Mouse (Mus musculus): ENCODE data around the gene Tlk2. TPM values are rescaled to one million over a fixed set of nuclear protein-coding genes. Genes with fewer than 3 reads are reported as not detected.

Gene Tlk2
- polyA plus RNA-seq, 1 experiment from 2014 or later, result 14.4 TPM

DNA sequence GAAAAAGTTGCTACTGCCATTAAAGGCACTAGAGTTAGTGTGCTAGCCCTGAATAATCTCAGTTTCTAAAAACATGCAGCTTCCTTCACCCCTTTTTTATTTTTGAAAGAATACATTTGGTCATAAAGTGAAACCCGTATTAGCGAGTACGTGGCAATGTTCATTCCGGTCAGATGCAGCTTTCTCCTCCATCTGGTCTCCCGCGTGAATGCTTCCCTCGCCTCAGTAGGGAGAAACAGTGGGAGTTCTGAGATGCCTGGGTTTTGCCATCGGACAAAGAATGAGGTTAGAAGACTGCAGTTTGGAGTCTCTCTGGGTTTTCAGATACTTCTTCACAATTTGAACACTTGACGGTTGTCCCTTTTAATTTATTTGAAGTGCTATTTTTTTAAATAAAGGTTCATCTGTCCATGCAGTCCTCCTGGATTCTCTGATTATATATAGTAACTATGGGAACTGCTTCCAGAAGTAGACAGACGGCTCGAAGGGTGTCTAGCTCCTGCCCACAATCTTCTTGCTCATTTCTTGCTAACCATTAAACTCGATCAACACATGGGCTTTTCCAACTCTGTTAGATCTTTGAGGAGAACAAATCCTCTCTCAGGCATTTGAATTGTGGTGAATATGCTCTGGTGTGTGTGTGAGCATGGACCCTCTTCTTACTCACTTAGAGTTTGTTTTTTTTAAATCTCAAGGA lies 103.3 kb downstream of the Tlk2 start:
- Histone ChIP-seq H3K9ac (replicated peaks; ENCODE audit: low read depth) (no peak overlapping the region), H3K27me3 (replicated peaks; ENCODE audit: insufficient read depth, low read length) (no peaks in the 10 kb centered on the region), H3K4me3 (ENCODE audit: low read depth, low read length) (no peak overlapping the region), H3K27ac (ENCODE audit: low read length) (peak overlapping the region; percentile 77; the same call in 1 of the 2 replicates), H3K4me2 (replicated peaks; ENCODE audit: low read depth, low read length) (no peak overlapping the region), H3K9me3 (ENCODE audit: low read length) (no peaks in the 10 kb centered on the region), H3K4me1 (ENCODE audit: insufficient read depth, low read depth, low read length) (no peaks in the 10 kb centered on the region), H3K36me3 (ENCODE audit: insufficient read depth, low read length) (peaks cover 26% of the 10 kb centered on the region)
- whole genome bisulfite sequencing, result 77% methylated on average over 12 of the region's 12 CpGs
- ATAC-seq (no peak), DNase-seq (ENCODE audit: low spot score) (no peak)
- TF ChIP-seq CTCF (IDR thresholded peaks at IDR 0.05) (no peak), EP300 (IDR thresholded peaks at IDR 0.05) (no peak)

DNA sequence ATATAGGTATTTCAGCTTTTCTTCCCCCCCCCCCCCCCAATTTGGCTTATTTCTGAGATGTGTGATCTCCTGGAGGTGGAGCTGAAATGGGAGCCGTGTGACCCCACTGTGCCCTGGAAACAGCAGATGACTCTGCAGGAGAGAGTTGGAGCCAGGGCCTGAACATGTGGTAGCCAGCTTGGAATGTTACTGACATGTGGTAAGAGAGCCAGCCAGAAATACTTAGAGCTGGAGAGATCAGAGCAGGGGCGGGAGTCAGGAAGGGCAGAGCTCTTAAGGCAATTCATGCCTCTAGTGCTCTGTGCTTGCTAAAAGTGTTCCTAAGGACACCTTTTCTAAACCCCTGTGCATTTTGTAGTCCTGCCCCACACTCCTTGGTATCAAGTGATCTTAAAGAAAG lies 103.9 kb downstream of the Tlk2 start:
- peaks cover 21% of the 10 kb centered on the region for H3K36me3 ChIP-seq (ENCODE audit: insufficient read depth, low read length)
- DNase-seq (ENCODE audit: low spot score) (peak; percentile 89), ATAC-seq (peak; percentile 86)
- no peaks in the 10 kb centered on the region for H3K4me1 ChIP-seq (ENCODE audit: insufficient read depth, low read depth, low read length)
- no peak overlapping the region for H3K9ac ChIP-seq (replicated peaks; ENCODE audit: low read depth)
- TF ChIP-seq CTCF (IDR thresholded peaks at IDR 0.05), result no peak
- TF ChIP-seq EP300 (IDR thresholded peaks at IDR 0.05), result no peak
- H3K4me3 ChIP-seq (ENCODE audit: low read depth, low read length), result no peak overlapping the region
- no peak overlapping the region for H3K4me2 ChIP-seq (replicated peaks; ENCODE audit: low read depth, low read length)
- H3K27me3 ChIP-seq (replicated peaks; ENCODE audit: insufficient read depth, low read length), result no peaks in the 10 kb centered on the region
- 41% methylated on average over 2 of the region's 2 CpGs for WGBS
- no peaks in the 10 kb centered on the region for H3K9me3 ChIP-seq (ENCODE audit: low read length)
- peak overlapping the region; percentile 77 for H3K27ac ChIP-seq (ENCODE audit: low read length)

DNA sequence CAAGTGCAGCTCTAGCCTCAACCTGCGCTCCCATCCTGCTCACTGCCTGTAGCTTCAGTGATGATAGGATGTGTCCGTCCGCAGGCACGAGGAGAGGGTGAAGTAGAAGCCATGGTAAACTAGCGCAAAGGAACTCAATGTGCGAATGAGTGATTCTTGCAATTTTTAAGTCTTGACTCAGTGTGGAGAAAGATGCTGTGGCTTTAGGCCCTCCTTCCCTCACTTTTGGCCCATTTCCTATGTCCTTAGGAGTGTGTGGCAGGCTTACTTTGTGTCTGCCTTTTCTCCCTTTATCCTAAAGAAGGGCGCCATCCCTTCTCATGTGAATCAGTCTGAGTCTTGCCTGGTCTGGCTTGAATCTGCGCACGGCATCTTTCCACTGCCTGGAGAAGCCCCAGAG lies 104.4 kb downstream of the Tlk2 start:
- no peak for DNase-seq (ENCODE audit: low spot score)
- 67% methylated on average over 9 of the region's 9 CpGs for WGBS
- no peak for TF ChIP-seq CTCF (IDR thresholded peaks at IDR 0.05)
- 0 out of 2 replicates have a peak, but pooled peaks have one; percentile 2 for TF ChIP-seq EP300 (IDR thresholded peaks at IDR 0.05)
- peaks cover 17% of the 10 kb centered on the region for H3K36me3 ChIP-seq (ENCODE audit: insufficient read depth, low read length)
- H3K9me3 ChIP-seq (ENCODE audit: low read length), result no peaks in the 10 kb centered on the region
- peak overlapping the region; percentile 77 for H3K27ac ChIP-seq (ENCODE audit: low read length)
- H3K27me3 ChIP-seq (replicated peaks; ENCODE audit: insufficient read depth, low read length), result no peaks in the 10 kb centered on the region
- peak; percentile 18 for ATAC-seq
- no peak overlapping the region for H3K9ac ChIP-seq (replicated peaks; ENCODE audit: low read depth)
- no peaks in the 10 kb centered on the region for H3K4me1 ChIP-seq (ENCODE audit: insufficient read depth, low read depth, low read length)
- no peak overlapping the region for H3K4me3 ChIP-seq (ENCODE audit: low read depth, low read length)
- no peak overlapping the region for H3K4me2 ChIP-seq (replicated peaks; ENCODE audit: low read depth, low read length)

DNA sequence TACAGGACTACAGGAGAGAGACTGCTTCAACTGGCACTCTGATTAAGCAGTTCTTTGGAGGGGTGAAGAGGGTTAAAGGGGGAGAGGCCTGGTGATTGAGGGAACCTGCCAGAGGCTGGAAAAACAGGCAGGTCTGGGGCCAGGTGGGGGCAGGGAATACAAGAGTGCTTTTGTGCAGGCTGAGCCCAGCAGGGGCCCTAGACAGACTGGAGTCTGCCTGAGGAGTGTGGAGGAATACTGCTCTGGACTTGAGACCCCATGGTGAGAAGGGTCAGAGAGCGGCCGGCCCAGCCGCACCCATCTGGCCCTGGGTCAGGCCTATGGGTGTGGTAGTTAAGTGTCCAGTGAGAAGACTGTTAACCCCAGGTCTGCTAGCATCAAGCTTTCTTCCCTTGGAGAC lies 107.1 kb downstream of the Tlk2 start:
- peak; percentile 71 for ATAC-seq
- DNase-seq (ENCODE audit: low spot score), result peak; percentile 68
- peaks cover 11% of the 10 kb centered on the region for H3K36me3 ChIP-seq (ENCODE audit: insufficient read depth, low read length)
- no peaks in the 10 kb centered on the region for H3K9me3 ChIP-seq (ENCODE audit: low read length)
- H3K4me2 ChIP-seq (replicated peaks; ENCODE audit: low read depth, low read length), result no peak overlapping the region
- H3K9ac ChIP-seq (replicated peaks; ENCODE audit: low read depth), result no peak overlapping the region
- TF ChIP-seq EP300 (IDR thresholded peaks at IDR 0.05) (no peak), CTCF (IDR thresholded peaks at IDR 0.05) (no peak)
- H3K27me3 ChIP-seq (replicated peaks; ENCODE audit: insufficient read depth, low read length), result no peaks in the 10 kb centered on the region
- H3K4me3 ChIP-seq (ENCODE audit: low read depth, low read length), result no peak overlapping the region
- H3K4me1 ChIP-seq (ENCODE audit: insufficient read depth, low read depth, low read length), result peaks cover 6% of the 10 kb centered on the region; the same call in 1 of the 2 replicates
- H3K27ac ChIP-seq (ENCODE audit: low read length), result peak overlapping the region; percentile 51
- WGBS, result 52% methylated on average over 3 of the region's 3 CpGs

GRCm38 (mm10) chr11:105289403-105289802 lies 110.8 kb downstream of the Tlk2 start:
- DNase-seq (ENCODE audit: low spot score), result peak; percentile 38
- ATAC-seq, result no peak
- H3K4me2 ChIP-seq (replicated peaks; ENCODE audit: low read depth, low read length), result no peak overlapping the region
- no peaks in the 10 kb centered on the region for H3K27me3 ChIP-seq (replicated peaks; ENCODE audit: insufficient read depth, low read length)
- no peak overlapping the region for H3K9ac ChIP-seq (replicated peaks; ENCODE audit: low read depth)
- H3K4me3 ChIP-seq (ENCODE audit: low read depth, low read length), result no peak overlapping the region
- no peaks in the 10 kb centered on the region for H3K9me3 ChIP-seq (ENCODE audit: low read length)
- 30% methylated on average over 3 of the region's 3 CpGs for WGBS
- no peaks in the 10 kb centered on the region for H3K36me3 ChIP-seq (ENCODE audit: insufficient read depth, low read length)
- TF ChIP-seq CTCF (IDR thresholded peaks at IDR 0.05) (no peak), EP300 (IDR thresholded peaks at IDR 0.05) (no peak)
- peak overlapping the region; percentile 4; the same call in 1 of the 2 replicates for H3K27ac ChIP-seq (ENCODE audit: low read length)
- peaks cover 6% of the 10 kb centered on the region; the same call in 1 of the 2 replicates for H3K4me1 ChIP-seq (ENCODE audit: insufficient read depth, low read depth, low read length)

- no peaks in the 10 kb centered on the region for H3K36me3 ChIP-seq (ENCODE audit: insufficient read depth, low read length)
- H3K9ac ChIP-seq (replicated peaks; ENCODE audit: low read depth), result 0 out of 2 replicates have a peak overlapping the region, but pooled peaks have one; percentile 27
- TF ChIP-seq EP300 (IDR thresholded peaks at IDR 0.05) (peak; percentile 51; the same call in 1 of the 2 replicates), CTCF (IDR thresholded peaks at IDR 0.05) (no peak)
- 10% methylated on average over 10 of the region's 10 CpGs for WGBS
- peak; percentile 22 for ATAC-seq
- peak overlapping the region; percentile 87 for H3K27ac ChIP-seq (ENCODE audit: low read length)
- peak; percentile 88 for DNase-seq (ENCODE audit: low spot score)
- peaks cover 6% of the 10 kb centered on the region; the same call in 1 of the 2 replicates for H3K4me1 ChIP-seq (ENCODE audit: insufficient read depth, low read depth, low read length)
- H3K4me3 ChIP-seq (ENCODE audit: low read depth, low read length), result peak overlapping the region; percentile 46
- no peaks in the 10 kb centered on the region for H3K27me3 ChIP-seq (replicated peaks; ENCODE audit: insufficient read depth, low read length)
- peak overlapping the region; percentile 60 for H3K4me2 ChIP-seq (replicated peaks; ENCODE audit: low read depth, low read length)
- no peaks in the 10 kb centered on the region for H3K9me3 ChIP-seq (ENCODE audit: low read length)
These were observed 113.1 kb downstream of the Tlk2 start for GRCm38 (mm10) chr11:105291681-105292123.
